Mouse (Mus musculus) left cerebral cortex, postnatal 14 days (tissue): ENCODE measurements around the gene Tlr4. TPM values are rescaled to one million over a fixed set of nuclear protein-coding genes. Genes with fewer than 3 reads are reported as not detected.

Experiments
- DNase-seq, 2 experiments: peaks; one replicate each; pipeline ENCODE4 v3.0.0; 2021 to 2022; ENCODE audit warnings: low spot score in 2 of 2, mixed read lengths in 1 of 2
- intact Hi-C: fragments of 180-260 bp; cut with DNase I; formaldehyde crosslinking; loops from one replicate; pipeline ENCODE4 v1.15.1; 2025
- total RNA-seq, 2 experiments: library from RNA; stranded (reverse); gene quantifications; 2 replicates each; pipeline ENCODE4 v1.2.3; 2021

Gene Tlr4
- total RNA-seq, 2 experiments from 2014 or later, result 1.8 to 2.1 TPM

DNA sequence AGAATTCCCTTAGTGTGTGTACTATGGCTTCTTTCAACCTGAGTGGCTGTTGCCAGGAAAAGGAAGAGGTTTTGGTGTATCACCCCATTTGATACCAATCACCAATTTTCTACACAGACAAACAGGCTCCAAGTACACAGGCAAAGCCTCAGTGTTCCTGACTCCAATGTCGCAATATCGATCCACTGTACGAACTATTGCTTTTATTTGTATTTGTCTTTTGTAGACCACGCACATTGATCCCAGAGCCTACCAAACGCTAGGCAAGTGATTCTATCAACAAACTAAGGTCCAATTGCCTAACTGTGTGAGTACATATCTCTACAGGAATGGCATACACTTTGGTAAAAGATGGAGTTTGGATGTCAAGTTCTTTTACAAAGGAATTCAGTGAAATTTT is 55.9 kb downstream of the Tlr4 start:
- intact Hi-C loops, result no loop called here
- DNase-seq, result no peak

DNA sequence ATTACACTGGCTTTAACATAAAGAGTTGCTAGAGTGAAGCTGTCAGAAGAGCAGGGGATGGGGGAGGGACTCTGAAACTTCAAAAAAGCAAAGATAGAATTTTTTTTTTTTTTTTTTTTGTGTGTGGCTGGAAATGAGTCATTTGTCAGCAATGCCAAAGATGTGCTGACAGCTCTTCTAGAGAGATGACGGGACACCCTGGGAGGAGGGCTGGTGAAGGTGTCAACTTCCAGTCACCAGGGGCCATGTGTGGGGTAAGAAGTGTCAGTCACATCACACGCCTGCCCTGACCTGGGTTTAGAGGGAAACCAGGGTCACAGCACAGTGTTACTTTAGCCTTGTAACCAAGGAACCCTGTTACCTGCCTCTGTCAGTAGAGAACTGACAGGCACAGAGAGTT is 67.2 kb downstream of the Tlr4 start:
- no peak for DNase-seq
- intact Hi-C loops, result no loop called here

DNA sequence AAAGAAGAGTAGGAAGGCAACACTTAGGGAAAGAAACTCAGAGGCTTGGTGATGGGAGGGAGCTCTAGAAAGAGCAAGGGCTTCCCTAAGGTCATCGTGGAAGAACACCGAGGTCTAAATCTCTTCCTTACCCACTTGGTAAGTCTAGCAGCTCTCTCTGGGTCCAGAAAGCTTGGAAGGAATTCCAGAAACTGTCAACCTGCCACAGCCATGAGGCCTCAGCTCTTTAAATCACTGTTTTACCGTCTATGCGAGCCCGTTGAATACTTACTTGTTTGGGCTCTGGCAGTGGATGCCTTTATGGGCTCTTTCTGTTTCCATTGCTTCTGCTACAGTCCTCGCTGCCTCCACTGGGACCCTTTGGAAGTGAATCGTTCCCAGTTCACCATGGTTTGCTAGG is 67.6 kb downstream of the Tlr4 start:
- intact Hi-C loops, result no loop called here
- DNase-seq, result no peak

DNA sequence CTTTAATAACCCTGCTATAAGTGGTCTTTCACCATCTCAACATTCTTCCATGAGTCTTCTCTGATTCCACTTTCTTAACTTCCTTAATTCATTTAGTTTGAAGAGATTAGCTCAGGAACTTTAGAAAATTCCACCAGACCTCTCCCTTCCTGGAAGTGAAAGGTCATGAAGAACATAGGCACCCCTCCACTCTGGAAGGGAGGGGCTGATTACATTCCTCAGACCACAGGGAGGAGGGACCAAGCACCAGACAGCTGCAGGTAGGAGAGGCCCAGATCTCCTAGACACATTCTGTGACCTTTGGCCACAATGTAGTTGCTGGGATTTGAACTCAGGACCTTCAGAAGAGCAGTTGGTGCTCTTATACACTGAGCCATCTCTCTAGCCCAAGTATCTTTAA is 72.7 kb downstream of the Tlr4 start:
- no peak for DNase-seq
- intact Hi-C loops, result no loop called here

DNA sequence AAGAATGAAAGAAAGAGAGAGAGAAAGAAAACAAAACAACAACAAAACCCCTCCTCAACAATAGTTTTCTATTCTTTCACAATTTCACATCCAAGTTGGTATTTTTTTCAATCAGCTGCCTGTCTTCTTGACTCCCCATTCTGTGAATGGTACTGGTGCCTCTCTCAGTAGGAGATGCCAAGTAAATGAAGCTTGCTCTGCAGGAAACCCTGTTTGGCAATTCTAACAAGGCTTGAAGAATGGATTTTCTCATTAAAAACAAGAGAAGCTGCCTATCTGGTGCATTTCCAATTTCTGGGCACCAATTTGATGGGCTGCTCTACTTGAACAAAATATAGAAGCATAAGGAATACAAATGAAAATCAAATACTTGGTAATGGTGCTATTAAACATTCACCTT is 74.1 kb downstream of the Tlr4 start:
- no peak for DNase-seq
- intact Hi-C loops, result no loop called here

DNA sequence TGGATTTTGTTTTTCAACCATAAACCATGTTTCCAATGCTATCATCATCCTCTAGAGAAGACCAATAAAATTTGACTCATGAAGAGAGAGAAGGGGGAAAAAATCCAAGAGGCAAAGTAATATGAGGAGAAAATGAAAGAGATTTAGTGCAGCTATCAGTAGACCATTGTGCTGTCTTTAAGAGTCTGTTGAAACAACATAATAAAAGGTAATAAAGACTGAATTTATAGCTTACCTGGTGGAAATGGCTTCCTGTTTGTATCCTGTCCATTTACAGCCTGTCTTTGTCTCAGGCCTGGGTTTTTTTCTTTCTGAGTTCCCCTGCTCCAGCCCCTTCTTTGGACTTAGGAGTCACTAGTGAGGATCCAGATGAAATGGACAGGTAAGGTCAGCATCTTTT is 81.0 kb downstream of the Tlr4 start:
- intact Hi-C loops, result no loop called here
- no peak for DNase-seq

DNA sequence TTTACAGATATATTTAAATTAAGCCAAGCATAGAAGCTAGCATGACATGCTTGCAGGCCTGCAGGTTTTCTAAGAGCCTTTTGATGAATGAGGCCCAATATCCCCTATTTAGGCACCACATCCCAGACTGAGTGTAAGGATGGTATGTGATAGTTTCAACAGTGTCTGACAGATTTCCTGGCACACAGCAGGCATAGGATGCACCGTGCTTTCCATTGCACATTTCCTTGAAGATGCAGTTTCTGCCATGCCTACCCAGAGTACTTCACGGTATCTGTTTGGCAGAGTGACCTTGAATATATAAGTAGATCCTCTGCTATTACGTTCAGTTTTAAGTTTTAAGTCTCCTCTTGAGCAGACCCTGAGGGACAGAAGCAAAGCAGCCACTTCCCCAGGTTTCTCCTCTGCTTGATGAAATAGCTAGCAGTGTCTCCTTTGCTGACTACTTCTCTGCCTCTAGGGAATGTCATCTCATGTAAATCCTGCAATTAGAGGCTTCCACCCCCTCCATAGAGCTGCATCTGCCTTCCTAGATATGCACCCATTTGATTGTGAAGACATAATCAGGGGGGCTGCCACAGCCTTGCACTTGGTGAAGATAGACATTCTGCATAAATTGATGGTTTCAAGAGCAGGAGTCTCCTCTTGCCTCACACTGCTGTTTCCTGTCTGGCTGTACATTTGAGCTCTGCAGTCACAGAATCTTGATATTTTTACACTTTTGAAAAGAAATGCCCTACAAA is 92.4 kb downstream of the Tlr4 start:
- intact Hi-C loops, result loop anchor here (10.0 kb wide), 1 partner anchor 1095 kb away; no protein-coding TSS in a partner anchor
- peak in 1 of 2 experiments; percentile 3 for DNase-seq

DNA sequence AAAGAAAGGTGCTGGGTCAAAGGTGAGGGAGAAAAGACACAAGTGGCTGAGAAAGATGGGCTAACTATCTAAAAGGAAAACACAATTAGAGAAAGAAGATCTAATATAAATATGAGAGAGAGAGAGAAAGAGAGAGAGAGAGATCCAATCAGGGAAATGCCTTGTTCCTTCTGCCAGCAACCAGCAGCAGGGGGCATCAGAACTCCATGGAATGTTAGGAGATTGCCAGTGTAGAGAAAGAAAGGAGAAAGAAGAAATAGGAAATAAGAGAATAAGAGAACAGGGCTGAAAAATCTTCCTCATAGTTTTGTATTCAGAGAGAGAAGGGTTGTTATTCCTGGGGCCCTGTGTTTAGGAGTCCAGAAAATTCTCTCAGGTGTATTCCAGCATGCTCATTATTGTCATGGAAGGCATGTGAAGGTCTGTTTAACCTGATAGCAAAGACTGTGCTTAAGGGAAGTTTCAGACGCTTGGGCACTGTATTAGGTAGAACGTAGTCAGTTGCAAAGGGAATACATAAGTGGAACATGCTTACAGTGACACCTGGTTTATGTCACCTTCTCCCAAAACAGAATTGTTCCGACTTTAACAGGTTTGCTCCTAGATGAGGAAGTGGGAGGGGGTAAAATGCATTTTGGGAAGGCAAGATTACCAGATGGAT is 96.4 kb downstream of the Tlr4 start:
- intact Hi-C loops, result loop anchor here (10.0 kb wide), 1 partner anchor 1091 kb away; no protein-coding TSS in a partner anchor
- peak; percentile 66 to 81 for DNase-seq

DNA sequence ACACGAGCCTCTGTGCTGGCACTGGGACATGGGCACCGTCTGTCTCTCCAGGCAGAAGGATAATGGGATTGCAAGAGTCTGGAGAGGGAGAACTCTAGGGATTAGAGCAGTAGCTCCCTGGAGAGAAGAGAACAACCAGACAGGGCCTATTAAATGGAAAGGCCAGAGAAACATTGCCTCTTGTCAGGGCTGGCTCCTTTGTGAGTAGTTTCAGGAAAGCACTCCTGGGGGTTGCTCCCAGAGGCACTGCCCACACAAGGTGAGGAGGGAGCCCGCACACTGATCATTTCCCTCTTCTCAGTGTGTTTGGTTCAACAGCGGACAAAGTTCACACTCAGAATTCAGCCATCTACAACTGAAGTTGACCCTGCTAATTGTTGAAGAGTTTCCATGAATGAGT is 98.7 kb downstream of the Tlr4 start:
- intact Hi-C loops, result loop anchor here (10.0 kb wide), 1 partner anchor 1089 kb away; no protein-coding TSS in a partner anchor
- DNase-seq, result no peak

DNA sequence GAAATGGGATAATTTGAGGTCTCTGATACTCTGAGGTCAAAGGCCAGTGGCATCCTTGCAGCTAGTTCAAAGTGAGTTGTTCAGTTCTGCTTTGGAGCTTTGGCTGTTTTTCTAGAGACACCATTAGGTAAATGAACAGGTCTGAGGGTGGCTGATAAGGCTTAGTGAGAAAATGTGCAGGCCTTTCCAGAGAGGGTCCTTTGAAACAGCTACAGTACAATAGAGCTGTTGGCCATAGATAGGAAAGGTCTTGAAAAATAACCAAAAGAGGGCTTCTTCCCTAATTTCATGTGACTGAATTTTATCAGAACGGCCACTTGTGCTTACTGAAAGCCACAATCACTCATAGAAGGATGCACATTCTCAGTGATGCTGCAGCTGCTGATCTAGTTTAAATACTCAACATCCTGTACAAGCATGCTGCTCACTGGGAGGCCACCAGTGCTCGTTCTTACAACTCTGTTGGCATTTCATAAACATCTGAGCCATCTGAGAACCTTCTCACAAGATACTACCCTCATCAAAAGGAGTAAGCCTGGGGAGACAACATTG is 100.2 kb downstream of the Tlr4 start:
- intact Hi-C loops, result loop anchor here (10.0 kb wide), 1 partner anchor 1087 kb away; no protein-coding TSS in a partner anchor
- no peak for DNase-seq

DNA sequence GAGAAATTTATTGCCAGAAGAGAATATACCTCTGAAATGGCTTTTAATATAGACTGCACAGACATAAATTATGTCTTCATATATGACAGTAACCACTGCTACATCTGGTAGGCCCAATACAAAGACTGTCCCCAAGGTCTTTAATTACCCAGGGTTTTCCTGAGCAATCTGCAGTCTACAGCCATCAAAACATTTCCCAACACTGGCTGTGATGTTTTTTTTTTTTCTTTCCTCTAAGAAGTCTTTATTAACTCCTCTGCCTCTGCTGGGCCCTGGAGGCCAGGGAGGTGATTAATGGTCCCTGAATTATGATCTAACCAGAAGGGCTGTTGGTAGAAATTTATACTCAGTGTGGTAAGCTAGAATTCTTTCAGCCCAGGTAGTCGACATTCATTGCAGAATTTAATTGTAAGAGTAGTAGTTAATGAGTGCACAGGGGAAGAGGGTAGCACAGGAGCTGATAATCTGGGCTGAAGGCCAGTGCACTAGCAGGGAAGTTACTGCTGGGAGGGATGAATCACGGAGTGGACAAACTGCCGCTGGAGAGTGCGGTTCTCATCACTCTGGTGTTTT is 111.2 kb downstream of the Tlr4 start:
- no peak for DNase-seq
- intact Hi-C loops, result no loop called here

DNA sequence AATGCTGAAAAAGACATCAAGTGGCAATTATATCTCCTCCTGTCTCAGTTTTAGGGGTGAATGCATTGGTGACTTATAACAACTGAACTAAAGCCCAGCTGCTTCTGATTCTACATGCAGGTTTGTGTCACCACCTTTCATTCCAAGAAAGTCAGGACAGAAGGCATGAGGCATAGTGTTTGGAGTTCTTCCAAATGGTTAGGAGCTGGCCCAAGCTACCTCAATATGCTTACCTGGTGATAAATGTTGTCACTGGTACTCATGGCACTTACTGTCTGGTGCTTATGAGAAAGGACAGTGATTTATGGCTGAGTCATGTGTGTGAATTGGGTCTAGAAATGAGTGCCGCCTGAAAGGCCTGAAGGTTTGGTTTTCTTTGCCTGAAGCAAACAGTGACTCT is 114.5 kb downstream of the Tlr4 start:
- intact Hi-C loops, result no loop called here
- DNase-seq, result no peak

DNA sequence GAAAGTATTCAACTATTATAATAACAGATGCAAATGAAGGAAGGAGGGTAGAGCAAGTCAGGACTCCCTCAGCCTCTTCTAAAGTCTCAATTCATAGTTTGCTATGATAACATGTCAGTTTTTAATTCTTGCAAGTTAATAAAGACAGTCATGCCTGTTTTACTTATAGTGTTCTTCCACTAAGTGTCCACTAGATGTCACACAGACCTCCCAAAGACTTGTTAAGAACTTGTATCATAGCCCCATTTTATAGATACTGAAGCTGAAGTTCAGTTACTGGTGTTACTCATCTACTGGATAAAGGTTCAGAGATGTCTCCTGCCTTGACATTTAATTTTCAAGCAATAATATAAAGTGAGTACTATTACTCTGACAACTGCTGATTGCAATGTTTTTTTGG is 116.3 kb downstream of the Tlr4 start:
- intact Hi-C loops, result no loop called here
- DNase-seq, result no peak

DNA sequence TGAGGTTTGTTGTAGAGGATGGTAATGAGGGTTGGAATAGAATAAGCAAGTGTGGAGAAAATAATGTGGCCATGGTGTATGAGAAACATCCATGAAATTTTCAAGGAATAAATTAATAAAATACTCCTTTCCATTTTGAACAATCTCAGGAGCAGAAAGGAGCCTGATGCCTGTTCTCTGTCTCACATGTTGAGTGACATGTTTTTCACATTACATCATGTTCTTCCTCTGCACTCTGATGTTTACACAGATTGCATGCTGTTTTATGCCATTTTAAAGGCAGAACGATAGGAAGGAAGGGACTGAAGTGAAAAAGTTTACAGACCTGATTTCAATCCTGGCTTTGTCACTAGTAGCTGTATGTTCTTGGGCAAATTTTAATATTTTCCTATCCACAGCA is 120.3 kb downstream of the Tlr4 start:
- DNase-seq, result no peak
- intact Hi-C loops, result no loop called here

DNA sequence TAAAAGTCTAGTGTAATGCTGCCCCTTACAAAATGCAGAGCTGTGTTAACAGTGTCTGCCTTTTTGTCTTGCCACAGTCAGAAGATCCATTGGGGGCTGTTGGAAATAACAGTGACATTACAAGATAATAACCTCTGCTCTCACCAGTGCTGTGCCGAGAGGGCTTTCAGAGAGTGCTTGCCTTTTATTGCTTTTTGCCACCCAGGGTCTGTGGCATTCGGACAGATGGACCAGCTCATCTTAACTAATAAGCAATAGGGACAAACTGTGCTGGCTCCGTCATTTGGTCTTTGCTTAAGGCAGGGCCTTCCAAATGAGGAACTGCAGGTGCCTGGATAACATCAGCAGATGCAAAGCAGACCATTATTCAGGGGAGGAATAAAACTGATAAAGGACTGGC is 147.5 kb downstream of the Tlr4 start:
- intact Hi-C loops, result no loop called here
- DNase-seq, result no peak
